Comparison of ENCODE assay signal across 10 mouse cellular contexts in genomic region chr8:106623016-106623415, GRCm38 (mm10). TPM values are rescaled to one million over a fixed set of nuclear protein-coding genes. Genes with fewer than 3 reads are reported as not detected.
DNase-seq lines count a peak whose midpoint lies in the region; ATAC-seq and TF ChIP-seq lines count a peak whose summit lies in the region.
"Had no signal": no experiment of that assay in that cellular context is flagged by ENCODE, and none has a peak within 500 bp of the region (broad histone marks: within the 10 kb centered on the region; RNA-seq: fewer than 3 reads in every experiment).

No protein-coding gene starts in this region.

- DNase-seq in MEL (ENCODE audit: low read depth, low spot score), result peak; percentile 37
- DNase-seq in naive thymus-derived CD4-positive, alpha-beta T cell, adult 2 months (ENCODE audit: low read depth), result peak; percentile 55
- DNase-seq in layer of hippocampus, postnatal 10 days (ENCODE audit: low spot score in 2 of 2), result no peak
- no peak for DNase-seq in right cerebral cortex, postnatal 25 days
- DNase-seq: cerebellum, postnatal 14 days; spleen, adult 18-20 months had no signal

- H3K4me1 ChIP-seq in MEL (ENCODE audit: control insufficient read depth in 1 of 2, insufficient read depth in 2 of 2, low read length in 2 of 2), result peaks cover 4% of the 10 kb centered on the region in 2 experiments; a peak in 3 of 4 replicates
- peaks cover 6% of the 10 kb centered on the region for H3K4me1 ChIP-seq in embryonic fibroblast, embryonic 13.5 days (ENCODE audit: control insufficient read depth, insufficient read depth, low read length)
- peaks cover 21% of the 10 kb centered on the region; the same call in 1 of the 2 replicates for H3K4me1 ChIP-seq in kidney, embryonic 16.5 days (ENCODE audit: insufficient read depth, low read length)
- peaks cover 8% of the 10 kb centered on the region for H3K4me1 ChIP-seq in heart, embryonic 11.5 days (ENCODE audit: control insufficient read depth, insufficient read depth, low read length)

- H3K9me3 ChIP-seq in MEL (replicated peaks; ENCODE audit: insufficient read depth, low read length), result no peaks in the 10 kb centered on the region
- no peaks in the 10 kb centered on the region for H3K9me3 ChIP-seq in kidney, embryonic 16.5 days (ENCODE audit: low read length)
- H3K9me3 ChIP-seq in heart, embryonic 11.5 days (replicated peaks; ENCODE audit: control insufficient read depth, low read length), result no peaks in the 10 kb centered on the region

- H3K9ac ChIP-seq in MEL (ENCODE audit: control insufficient read depth, low read depth, low read length, poor library complexity, severe bottlenecking), result no peak overlapping the region
- H3K9ac ChIP-seq in kidney, embryonic 16.5 days (replicated peaks; ENCODE audit: low read length), result no peak overlapping the region; the same call in 1 of the 2 replicates
- H3K9ac ChIP-seq in heart, embryonic 11.5 days (ENCODE audit: low read depth, low read length), result no peak overlapping the region

- H3K27me3 ChIP-seq in MEL (ENCODE audit: control insufficient read depth in 1 of 2, insufficient read depth in 2 of 2, low read length in 2 of 2), result peaks cover 0 to 3% of the 10 kb centered on the region in 2 experiments; a peak in 2 of 4 replicates
- H3K27me3 ChIP-seq in kidney, embryonic 16.5 days (ENCODE audit: insufficient read depth, low read length), result no peaks in the 10 kb centered on the region
- H3K27me3 ChIP-seq in heart, embryonic 11.5 days (ENCODE audit: control insufficient read depth, insufficient read depth, low read length), result no peaks in the 10 kb centered on the region

- no peak overlapping the region for H3K4me2 ChIP-seq in kidney, embryonic 16.5 days (replicated peaks; ENCODE audit: low read depth, low read length)
- H3K4me2 ChIP-seq in heart, embryonic 11.5 days, result no peak overlapping the region

- peak overlapping the region in 1 of 2 experiments; percentile 50; a peak in 1 of 4 replicates for H3K4me3 ChIP-seq in MEL (ENCODE audit: control insufficient read depth in 1 of 2, insufficient read depth in 1 of 2, low read depth in 2 of 2, low read length in 2 of 2)
- H3K4me3 ChIP-seq in embryonic fibroblast, embryonic 13.5 days (ENCODE audit: insufficient read depth, low read length), result no peak overlapping the region
- no peak overlapping the region for H3K4me3 ChIP-seq in kidney, embryonic 16.5 days (ENCODE audit: low read length)
- no peak overlapping the region for H3K4me3 ChIP-seq in heart, embryonic 11.5 days (ENCODE audit: low read depth, low read length)

- no peak for TF ChIP-seq RAD21 in MEL (IDR thresholded peaks at IDR 0.05; ENCODE audit: low read depth, low read length)

- no peaks in the 10 kb centered on the region for H3K79me2 ChIP-seq in MEL (ENCODE audit: control insufficient read depth, insufficient read depth, low read length, poor library complexity)

- H3K27ac ChIP-seq in MEL (ENCODE audit: control insufficient read depth, low read depth, low read length), result no peak overlapping the region
- peak overlapping the region; percentile 5; the same call in 1 of the 2 replicates for H3K27ac ChIP-seq in embryonic fibroblast, embryonic 13.5 days (ENCODE audit: insufficient read depth, low read length)
- peak overlapping the region; percentile 84 for H3K27ac ChIP-seq in kidney, embryonic 16.5 days (ENCODE audit: low read length)
- no peak overlapping the region for H3K27ac ChIP-seq in heart, embryonic 11.5 days (ENCODE audit: low read depth, low read length)

- ATAC-seq in kidney, embryonic 16.5 days (ENCODE audit: low FRiP score, low TSS enrichment), result peak; percentile 60; the same call in 1 of the 2 replicates
- ATAC-seq in heart, embryonic 11.5 days (replicated peaks; ENCODE audit: insufficient number of reproducible peaks, low FRiP score, low TSS enrichment), result no peak
- ATAC-seq: midbrain, embryonic 16.5 days had no signal

- no peak for TF ChIP-seq POLR2A in MEL (IDR thresholded peaks at IDR 0.05; ENCODE audit: control insufficient read depth in 1 of 2, insufficient read depth in 1 of 2, low read depth in 1 of 2, low read length in 2 of 2, poor library complexity in 1 of 2)
- no peak for TF ChIP-seq POLR2A in embryonic fibroblast, embryonic 13.5 days (IDR thresholded peaks at IDR 0.05; ENCODE audit: low read depth, low read length)

- peaks cover 0 to 2% of the 10 kb centered on the region in 2 experiments; a peak in 2 of 4 replicates for H3K36me3 ChIP-seq in MEL (ENCODE audit: control insufficient read depth in 1 of 2, insufficient read depth in 2 of 2, low read length in 2 of 2)
- H3K36me3 ChIP-seq in kidney, embryonic 16.5 days (ENCODE audit: insufficient read depth, low read length), result no peaks in the 10 kb centered on the region
- H3K36me3 ChIP-seq in heart, embryonic 11.5 days (ENCODE audit: control insufficient read depth, insufficient read depth, low read length), result no peaks in the 10 kb centered on the region

- TF ChIP-seq CTCF in MEL (IDR thresholded peaks at IDR 0.05 in 2 of 3, conservative IDR thresholded peaks at IDR 0.05 in 1 of 3; ENCODE audit: control insufficient read depth in 1 of 3, insufficient read depth in 1 of 3, low read depth in 2 of 3, low read length in 3 of 3, poor library complexity in 1 of 3, severe bottlenecking in 1 of 3), result no peak
- no peak for TF ChIP-seq CTCF in embryonic fibroblast, embryonic 13.5 days (IDR thresholded peaks at IDR 0.05; ENCODE audit: borderline replicate concordance, insufficient read depth, low read length)

- 14% methylated on average over 5 of the region's 5 CpGs for WGBS in kidney, embryonic 16.5 days
- WGBS in heart, embryonic 11.5 days (ENCODE audit: insufficient replicate concordance), result 66% methylated on average over 5 of the region's 5 CpGs

- TF ChIP-seq EP300 in MEL (IDR thresholded peaks at IDR 0.05; ENCODE audit: low read depth in 1 of 2, low read length in 2 of 2), result 0 out of 4 replicates have a peak, but pooled peaks of 1 of the 2 experiments have one; percentile 15

TF ChIP-seq in MEL, 35 proteins besides CTCF, POLR2A, EP300 and RAD21:
- TF ChIP-seq GATA1 (IDR thresholded peaks at IDR 0.05; ENCODE audit: low read depth, low read length) (peak; percentile 51), CHD1 (IDR thresholded peaks at IDR 0.05; ENCODE audit: low read depth, low read length) (no peak), HCFC1 (IDR thresholded peaks at IDR 0.05; ENCODE audit: low read depth, low read length) (no peak), MYB (IDR thresholded peaks at IDR 0.05; ENCODE audit: low read depth, low read length) (no peak), ELF1 (IDR thresholded peaks at IDR 0.05; ENCODE audit: low read depth, low read length) (no peak), MAZ (IDR thresholded peaks at IDR 0.05; ENCODE audit: low read depth, low read length) (no peak), USF1 (IDR thresholded peaks at IDR 0.05; ENCODE audit: low read depth, low read length) (no peak)

RNA-seq across cellular contexts. Expression of gene Cdh1, which starts 19.9 kb away (rescaled TPM):
- total RNA-seq in MEL (2012; rRNA removed), result not detected in 2 replicates
- not detected for polyA plus RNA-seq in MEL (2012; ENCODE audit: insufficient read depth in 1 of 2, insufficient read length in 2 of 2, low read depth in 1 of 2, low replicate concordance in 2 of 2, missing spikeins in 1 of 2)
- not detected in 2 replicates for polyA plus RNA-seq in embryonic fibroblast, embryonic 13.5 days (2011; ENCODE audit: insufficient read length, low read depth, missing spikeins)
- polyA plus RNA-seq in kidney, embryonic 16.5 days (2015; fragmentation: Nextera tagmentation; extraction: Ambion mirVana), result 104 and 108 TPM in 2 replicates
- total RNA-seq in layer of hippocampus, postnatal 10 days (2021), result 1 to 10 TPM in 1 of 2 experiments, under 1 TPM in 1; 0.46 to 1.7 TPM
- polyA plus RNA-seq in heart, embryonic 11.5 days (2014; fragmentation: Nextera tagmentation; extraction: Ambion mirVana), result 1.4 and 1.7 TPM in 2 replicates

RNA-seq across cellular contexts. Expression of gene Gm10073, which starts 49.8 kb away (rescaled TPM):
- total RNA-seq in MEL (2012; rRNA removed), result 79.9 and 188 TPM in 2 replicates
- polyA plus RNA-seq in MEL (2012; ENCODE audit: insufficient read depth in 1 of 2, insufficient read length in 2 of 2, low read depth in 1 of 2, low replicate concordance in 2 of 2, missing spikeins in 1 of 2), result 10 to 100 TPM in 1 of 2 experiments, not detected in 1; 71.2 TPM
- polyA plus RNA-seq in embryonic fibroblast, embryonic 13.5 days (2011; ENCODE audit: insufficient read length, low read depth, missing spikeins), result 21.2 and 22.4 TPM in 2 replicates
- 11.3 and 21.2 TPM in 2 replicates for polyA plus RNA-seq in kidney, embryonic 16.5 days (2015; fragmentation: Nextera tagmentation; extraction: Ambion mirVana)
- total RNA-seq in layer of hippocampus, postnatal 10 days (2021), result 100 to 1,000 TPM; 122 to 132 TPM
- polyA plus RNA-seq in heart, embryonic 11.5 days (2014; fragmentation: Nextera tagmentation; extraction: Ambion mirVana), result 6.9 and 7.6 TPM in 2 replicates

RNA-seq across cellular contexts. Expression of gene Tango6, which starts 59.9 kb away (rescaled TPM):
- total RNA-seq in MEL (2012; rRNA removed), result 3.0 and 3.3 TPM in 2 replicates
- 1 to 10 TPM in 1 of 2 experiments, not detected in 1; 6.1 TPM for polyA plus RNA-seq in MEL (2012; ENCODE audit: insufficient read depth in 1 of 2, insufficient read length in 2 of 2, low read depth in 1 of 2, low replicate concordance in 2 of 2, missing spikeins in 1 of 2)
- polyA plus RNA-seq in embryonic fibroblast, embryonic 13.5 days (2011; ENCODE audit: insufficient read length, low read depth, missing spikeins), result 7.0 and 7.2 TPM in 2 replicates
- 13.3 and 14.7 TPM in 2 replicates for polyA plus RNA-seq in kidney, embryonic 16.5 days (2015; fragmentation: Nextera tagmentation; extraction: Ambion mirVana)
- 1 to 10 TPM; 7.5 to 8.1 TPM for total RNA-seq in layer of hippocampus, postnatal 10 days (2021)
- 5.1 and 5.9 TPM in 2 replicates for polyA plus RNA-seq in heart, embryonic 11.5 days (2014; fragmentation: Nextera tagmentation; extraction: Ambion mirVana)

Comparison
In these comparisons a context has a peak if more than half of its experiments do, and no peak if none do; other contexts are left out.
1. DNase-seq: peak in MEL (single experiment) and naive thymus-derived CD4-positive, alpha-beta T cell, adult 2 months (single experiment); none in layer of hippocampus, postnatal 10 days (0 of 2) and right cerebral cortex, postnatal 25 days (single experiment).
2. H3K27ac ChIP-seq: peak in embryonic fibroblast, embryonic 13.5 days (single experiment) and kidney, embryonic 16.5 days (single experiment); none in MEL (single experiment) and heart, embryonic 11.5 days (single experiment).
3. RNA of gene Cdh1, which starts 19.9 kb away (polyA plus RNA-seq): 104 to 108 TPM in kidney, embryonic 16.5 days; 1.4 to 1.7 TPM in heart, embryonic 11.5 days, not detected in MEL and not detected in embryonic fibroblast, embryonic 13.5 days; every median in the first group is over 10 times any median in the second.